ENCODE assay signal across 23 mouse cellular contexts in the genomic region with DNA sequence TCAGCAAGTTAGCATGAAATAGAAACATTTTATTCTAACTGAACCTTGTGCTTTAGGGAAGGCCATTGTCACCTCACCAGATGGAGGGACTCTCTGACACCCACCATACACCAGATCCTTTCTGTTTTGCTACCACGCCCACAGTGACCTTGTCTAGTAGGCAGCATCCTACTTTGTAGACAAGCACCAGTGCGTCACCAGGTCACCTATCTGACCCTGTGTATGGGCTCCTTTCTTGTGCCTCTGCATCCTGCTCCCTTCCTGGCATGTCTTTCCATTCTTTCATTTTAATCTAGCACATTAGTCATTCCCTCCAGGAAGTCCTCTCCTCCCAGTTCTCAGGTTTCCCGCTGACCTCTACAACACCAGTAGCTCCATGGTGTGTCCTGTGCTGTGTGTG.
DNase-seq lines count a peak whose midpoint lies in the region; ATAC-seq lines count a peak whose summit lies in the region.
"Had no signal": no experiment of that assay in that cellular context is flagged by ENCODE, and none has a peak within 500 bp of the region (broad histone marks: within the 10 kb centered on the region; RNA-seq: fewer than 3 reads in every experiment).

No protein-coding gene starts in this region.

- 0 out of 2 replicates have a peak, but pooled peaks cover 3% of the 10 kb centered on the region for H3K4me1 ChIP-seq in heart, embryonic 12.5 days (replicated peaks)
- no peaks in the 10 kb centered on the region for H3K4me1 ChIP-seq in megakaryocyte, embryonic 14.5 days
- H3K4me1 ChIP-seq: embryonic facial prominence, embryonic 12.5 days; forebrain, embryonic 15.5 days had no signal

- peak; percentile 55; the same call in 1 of the 2 replicates for ATAC-seq in heart, embryonic 12.5 days (ENCODE audit: insufficient number of reproducible peaks, low FRiP score)
- ATAC-seq in megakaryocyte, adult 5-6 weeks (ENCODE audit: poor library complexity, severe bottlenecking): no peak
- ATAC-seq: activated CD4-positive, CD25-positive, alpha-beta regulatory T cell, adult 4 months; CD4-positive, CD25-positive, alpha-beta regulatory T cell, adult 4 months; forebrain, embryonic 13.5 days; forebrain, embryonic 15.5 days; forebrain, postnatal 0 days; Patski had no signal

- no peaks in the 10 kb centered on the region for H3K9me3 ChIP-seq in heart, embryonic 12.5 days (replicated peaks)
- 0 out of 2 replicates have a peak, but pooled peaks cover 3% of the 10 kb centered on the region for H3K9me3 ChIP-seq in megakaryocyte, embryonic 14.5 days
- H3K9me3 ChIP-seq: embryonic facial prominence, embryonic 10.5 days; embryonic facial prominence, embryonic 12.5 days; forebrain, embryonic 13.5 days; forebrain, embryonic 15.5 days had no signal

- H3K27ac ChIP-seq in heart, embryonic 12.5 days (ENCODE audit: poor library complexity, severe bottlenecking): no peak overlapping the region
- H3K27ac ChIP-seq: embryonic facial prominence, embryonic 10.5 days; embryonic facial prominence, embryonic 12.5 days; forebrain, embryonic 13.5 days; forebrain, embryonic 15.5 days had no signal

- H3K4me2 ChIP-seq in heart, embryonic 12.5 days: no peak overlapping the region
- H3K4me2 ChIP-seq: embryonic facial prominence, embryonic 12.5 days; forebrain, embryonic 13.5 days; forebrain, embryonic 15.5 days had no signal

- H3K9ac ChIP-seq in heart, embryonic 12.5 days: no peak overlapping the region
- H3K9ac ChIP-seq: embryonic facial prominence, embryonic 12.5 days; forebrain, embryonic 13.5 days; forebrain, embryonic 15.5 days; forebrain, postnatal 0 days had no signal

- no peak for DNase-seq in heart, postnatal 10 days
- no peak for DNase-seq in natural killer cell, adult 2 months (ENCODE audit: low spot score in 2 of 2)
- DNase-seq: adrenal gland, adult 8-10 months; adrenal gland, postnatal 14 days; adrenal gland, postnatal 36 days; B cell, adult 2 months; cerebellum, adult 11-12 months; cerebellum, adult 2 months; cerebellum, adult 9-10 months; cerebellum, postnatal 10 days; cerebellum, postnatal 25 days; forebrain, postnatal 0 days had no signal

- no peak overlapping the region for H3K4me3 ChIP-seq in heart, embryonic 12.5 days
- H3K4me3 ChIP-seq in megakaryocyte, embryonic 14.5 days (replicated peaks): peak overlapping the region; percentile 6
- H3K4me3 ChIP-seq: embryonic facial prominence, embryonic 10.5 days; embryonic facial prominence, embryonic 12.5 days; forebrain, embryonic 13.5 days; forebrain, embryonic 15.5 days had no signal

- no peaks in the 10 kb centered on the region for H3K27me3 ChIP-seq in heart, embryonic 12.5 days (replicated peaks)
- H3K27me3 ChIP-seq in megakaryocyte, embryonic 14.5 days (replicated peaks): no peaks in the 10 kb centered on the region
- H3K27me3 ChIP-seq: embryonic facial prominence, embryonic 12.5 days; forebrain, embryonic 13.5 days; forebrain, embryonic 15.5 days; Patski had no signal

- intact Hi-C loops in heart, postnatal 10 days (cut with DNase I): no loop called here

- no peaks in the 10 kb centered on the region for H3K36me3 ChIP-seq in heart, embryonic 12.5 days
- H3K36me3 ChIP-seq in megakaryocyte, embryonic 14.5 days (replicated peaks; ENCODE audit: low read length): no peaks in the 10 kb centered on the region
- H3K36me3 ChIP-seq: embryonic facial prominence, embryonic 10.5 days; embryonic facial prominence, embryonic 12.5 days; forebrain, embryonic 15.5 days; G1E had no signal

- 59% methylated on average over 3 of the region's 3 CpGs for WGBS in heart, embryonic 12.5 days
